Mouse (Mus musculus) B cell, adult 62 days (primary cell): ENCODE measurements around the gene Birc3. TPM values are rescaled to one million over a fixed set of nuclear protein-coding genes. Genes with fewer than 3 reads are reported as not detected.

Source experiments
- total RNA-seq: library from RNA; stranded (reverse); gene quantifications from 4 replicates; pipeline ENCODE4 v1.2.4, GENCODE M21; 2023

The Birc3 gene
- total RNA-seq, result 684 to 739 TPM (median 707 TPM) in 4 replicates

GRCm38 (mm10) chr9:7872775-7873439 is at the start of gene Birc3:
Gene Birc3 (minus strand): TSS chr9:7873186.

GRCm38 (mm10) chr9:7836905-7837805 is 35.8 kb downstream of the Birc3 start, which contains the start of gene Birc2:
Gene Birc2 (minus strand): TSS chr9:7837064.

Other genes with a start within 250 kb of the Birc3 start
- not detected in 4 replicates for gene Mmp20, start 245.0 kb downstream of the Birc3 start, total RNA-seq
- gene Mmp7, start 181.1 kb downstream of the Birc3 start, total RNA-seq, result not detected in 4 replicates
- gene Tmem123, start 109.1 kb downstream of the Birc3 start, total RNA-seq, result 230 to 242 TPM (median 236 TPM) in 4 replicates
- 122 to 145 TPM (median 137 TPM) in 4 replicates for gene Birc2, start 36.1 kb downstream of the Birc3 start, total RNA-seq
- not detected in 4 replicates for gene Yap1, start 131.4 kb upstream of the Birc3 start, total RNA-seq
- 1.3 TPM in 1 of 4 replicates, not detected in the others for gene Cfap300, start 169.6 kb upstream of the Birc3 start, total RNA-seq